Mouse (Mus musculus): Measurements from ENCODE around the gene Tenm3.

Gene Tenm3

DNA sequence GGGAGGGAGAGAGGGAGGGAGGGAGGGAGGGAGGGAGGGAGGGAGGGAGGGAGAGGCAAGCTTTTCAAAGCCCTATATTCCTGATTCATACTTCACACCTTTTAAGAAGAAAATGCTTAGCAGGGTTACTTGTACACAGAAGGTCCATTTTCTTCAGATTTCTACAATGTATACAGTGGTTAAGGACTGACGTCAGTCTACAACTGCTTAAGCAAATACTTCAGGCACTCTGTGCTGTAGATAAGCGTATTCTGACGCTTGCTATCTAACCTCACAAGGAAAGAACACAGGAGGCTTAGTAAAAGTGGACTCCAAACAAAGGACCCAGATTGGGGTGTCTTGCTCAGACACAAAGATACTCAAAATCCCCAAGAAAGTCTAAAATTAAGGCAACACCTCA lies 34.6 kb downstream of the Tenm3 start:
- DNase-seq (ENCODE audit: low spot score in 2 of 2) = no peak

DNA sequence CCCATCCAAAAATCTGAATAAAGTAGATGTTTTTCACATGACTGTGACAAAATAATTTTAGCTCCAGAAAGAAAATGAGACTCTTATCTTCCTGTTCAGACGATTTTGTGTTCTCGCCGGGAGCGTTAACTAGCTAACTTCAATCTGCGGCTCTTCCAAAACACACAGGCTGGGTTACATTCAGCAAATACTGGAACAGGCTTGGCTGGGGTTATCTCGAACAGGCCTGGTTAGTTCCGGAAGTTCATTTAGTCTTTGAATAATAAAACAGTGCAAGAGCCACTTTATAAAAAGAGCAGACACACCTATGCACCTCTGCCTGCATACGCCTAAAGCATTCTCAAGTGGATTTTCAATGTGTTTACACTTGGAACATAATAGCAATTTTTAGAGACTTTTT lies 40.7 kb downstream of the Tenm3 start:
- no peak for DNase-seq (ENCODE audit: low spot score in 2 of 2)

GRCm38 (mm10) chr8:48802231-48802630 lies 41.5 kb downstream of the Tenm3 start:
- no peak for DNase-seq (ENCODE audit: low spot score in 2 of 2)

- no peak for DNase-seq (ENCODE audit: low spot score in 2 of 2)
Observed at GRCm38 (mm10) chr8:48797955-48798359, 45.8 kb downstream of the Tenm3 start.

DNA sequence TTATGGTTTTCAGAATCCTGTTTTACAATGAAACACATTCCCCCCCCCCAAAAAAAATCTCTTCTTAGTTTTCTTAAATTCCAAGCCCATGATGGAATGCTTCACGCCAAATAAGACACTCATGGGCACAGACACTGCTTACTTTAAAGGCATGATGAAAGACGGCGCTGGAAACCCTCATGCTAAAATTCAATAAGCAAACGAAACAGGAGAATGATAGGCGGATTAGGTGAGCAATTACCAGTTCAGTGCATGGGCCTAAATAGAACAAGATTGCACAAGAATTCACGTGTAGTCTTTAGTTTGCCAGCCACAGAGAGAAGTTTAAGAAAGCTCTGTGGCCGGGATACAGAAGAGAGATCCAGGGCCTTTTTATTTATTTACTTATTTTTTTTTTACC lies 49.5 kb downstream of the Tenm3 start:
- no peak for DNase-seq (ENCODE audit: low spot score in 2 of 2)

GRCm38 (mm10) chr8:48793729-48794128 lies 50.0 kb downstream of the Tenm3 start:
- no peak for DNase-seq (ENCODE audit: low spot score in 2 of 2)

- DNase-seq (ENCODE audit: low spot score in 2 of 2) = no peak
Observed at GRCm38 (mm10) chr8:48792587-48793326, 51.0 kb downstream of the Tenm3 start.

DNA sequence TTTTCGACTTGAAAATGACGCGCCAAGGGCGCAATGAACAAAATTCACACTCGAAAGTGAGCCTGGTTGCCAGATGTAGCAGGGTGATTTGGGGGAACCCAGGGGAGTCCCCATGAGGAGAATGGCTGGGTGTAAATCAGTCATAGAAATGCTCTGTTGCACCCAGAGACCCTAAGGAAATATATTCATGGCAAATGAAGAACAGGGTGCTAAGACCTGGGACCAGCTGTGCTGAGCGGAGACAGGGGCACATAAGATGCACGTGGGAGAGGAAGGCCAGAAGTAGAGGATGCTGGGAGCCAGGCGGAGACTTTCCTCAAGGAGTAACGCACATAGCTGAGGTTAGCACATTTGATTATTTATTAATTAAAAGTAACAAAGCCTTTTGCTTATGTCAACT lies 60.4 kb downstream of the Tenm3 start:
- DNase-seq (ENCODE audit: low spot score in 2 of 2) = no peak

DNA sequence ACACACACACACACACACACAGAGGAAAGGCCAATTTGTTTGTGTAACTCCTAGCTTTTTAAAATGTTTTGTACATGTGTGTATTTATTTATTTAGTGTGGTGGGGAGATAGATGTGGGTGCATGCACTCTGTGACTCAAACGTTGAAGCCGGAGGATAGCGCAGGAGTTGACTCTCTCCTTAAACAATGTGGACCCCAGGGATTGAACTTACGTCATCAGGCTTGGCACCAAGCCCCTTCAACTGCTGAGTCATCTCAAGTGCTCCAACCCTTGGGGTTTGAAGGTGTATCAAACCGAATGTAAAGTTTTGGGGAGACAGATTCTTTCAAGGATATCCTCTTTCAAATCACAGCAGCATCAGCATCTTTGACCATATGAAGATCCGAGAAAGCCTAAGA lies 63.1 kb downstream of the Tenm3 start:
- DNase-seq (ENCODE audit: low spot score in 2 of 2) = no peak

GRCm38 (mm10) chr8:48779194-48779593 lies 64.6 kb downstream of the Tenm3 start:
- DNase-seq (ENCODE audit: low spot score in 2 of 2) = no peak

DNA sequence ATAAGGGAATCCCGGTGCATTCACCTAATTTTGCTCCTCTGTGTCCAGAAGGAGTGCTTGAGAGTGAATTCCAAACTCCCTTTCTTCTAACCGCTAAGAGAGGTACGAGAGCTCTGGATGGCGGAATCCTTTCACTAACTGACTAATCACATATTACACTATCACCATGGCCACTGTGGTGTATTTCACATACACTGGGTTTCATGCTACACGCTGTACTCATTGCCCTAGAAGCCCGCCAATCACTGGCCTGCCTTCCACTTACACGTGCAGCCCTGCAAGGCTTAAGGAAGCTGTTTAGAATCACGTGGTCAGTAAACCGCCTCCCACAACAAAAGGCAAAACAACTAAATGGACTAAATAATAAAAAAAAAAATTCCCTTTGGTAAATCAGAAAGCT lies 67.7 kb downstream of the Tenm3 start:
- DNase-seq (ENCODE audit: low spot score in 2 of 2) = no peak

- DNase-seq (ENCODE audit: low spot score in 2 of 2) = no peak
Observed at GRCm38 (mm10) chr8:48775531-48776037, 68.2 kb downstream of the Tenm3 start.

- DNase-seq (ENCODE audit: low spot score in 2 of 2) = no peak
Observed at GRCm38 (mm10) chr8:48774837-48775236, 68.9 kb downstream of the Tenm3 start.

DNA sequence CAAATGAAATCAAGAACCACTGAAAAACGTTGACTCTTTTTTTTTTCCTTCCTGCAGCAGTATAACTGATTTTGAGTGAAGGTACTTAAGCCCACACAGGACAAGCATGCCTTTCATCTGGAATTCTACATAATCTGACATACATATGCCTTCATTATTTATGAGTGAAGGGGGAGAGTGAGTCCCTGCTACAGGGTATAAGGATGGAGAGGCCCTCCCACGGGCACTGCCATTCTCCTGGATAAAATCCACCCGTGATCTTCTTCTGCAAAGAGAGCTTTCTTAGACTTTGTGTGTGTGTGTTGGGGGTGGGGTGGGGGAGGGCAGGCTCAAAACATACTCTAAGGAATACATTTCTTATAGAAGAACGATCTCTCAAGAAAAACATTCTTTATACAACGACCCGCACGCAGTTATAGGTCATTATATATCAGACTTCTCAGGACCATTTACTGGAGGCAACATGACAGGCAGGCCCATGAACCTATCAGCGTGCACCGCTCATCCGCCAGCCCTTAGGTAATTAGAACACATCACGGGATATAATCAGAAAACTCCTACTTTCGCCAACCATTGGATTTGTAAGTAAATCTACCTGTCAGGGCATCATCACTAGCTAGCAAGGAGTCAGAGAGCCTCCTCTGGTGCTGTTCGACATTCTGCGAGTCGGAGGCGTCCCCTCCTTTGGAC lies 77.1 kb downstream of the Tenm3 start:
- no peak for DNase-seq (ENCODE audit: low spot score in 2 of 2)

GRCm38 (mm10) chr8:48765212-48765611 lies 78.5 kb downstream of the Tenm3 start:
- no peak for DNase-seq (ENCODE audit: low spot score in 2 of 2)

DNA sequence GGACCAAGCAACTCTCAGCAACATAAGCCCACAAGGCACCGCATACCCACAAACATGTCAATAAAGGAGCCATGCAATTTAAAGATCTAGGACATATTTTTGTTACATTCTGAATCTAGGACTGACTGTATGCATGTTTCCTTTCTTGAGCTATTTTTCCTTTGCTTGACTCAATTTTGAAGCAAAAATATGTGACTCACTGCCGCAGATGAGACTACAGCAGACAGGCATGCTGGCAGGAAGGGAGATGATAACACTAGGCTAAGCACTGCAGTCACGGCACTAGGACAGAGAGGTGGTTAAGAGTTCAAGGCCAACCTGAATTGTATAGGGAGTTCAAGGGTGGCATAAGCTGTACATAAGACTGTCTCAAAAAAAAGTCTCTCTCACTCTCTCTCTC lies 79.7 kb downstream of the Tenm3 start:
- DNase-seq (ENCODE audit: low spot score in 2 of 2) = no peak

- no peak for DNase-seq (ENCODE audit: low spot score in 2 of 2)
Observed at GRCm38 (mm10) chr8:48756874-48757273, 86.9 kb downstream of the Tenm3 start.

DNA sequence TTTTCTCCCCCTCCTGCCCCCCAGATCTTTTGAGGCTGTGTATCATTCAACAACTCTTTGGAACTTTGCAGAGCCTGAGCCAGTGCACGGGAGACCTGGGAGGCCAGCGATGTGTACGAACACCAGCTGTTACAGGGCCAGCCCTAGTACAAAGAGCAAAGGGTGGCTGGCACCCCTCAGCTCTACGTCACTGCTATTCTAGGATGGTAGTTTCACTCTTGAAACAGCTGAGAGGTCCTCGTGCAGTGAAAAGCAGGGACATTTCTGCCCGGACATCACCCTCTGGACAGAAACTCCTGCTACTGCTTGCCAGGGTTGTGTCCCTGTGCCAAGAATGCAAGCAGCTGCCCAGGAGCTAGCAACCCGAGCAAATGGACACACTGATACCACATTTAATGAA lies 88.3 kb downstream of the Tenm3 start:
- DNase-seq (ENCODE audit: low spot score in 2 of 2) = no peak

DNA sequence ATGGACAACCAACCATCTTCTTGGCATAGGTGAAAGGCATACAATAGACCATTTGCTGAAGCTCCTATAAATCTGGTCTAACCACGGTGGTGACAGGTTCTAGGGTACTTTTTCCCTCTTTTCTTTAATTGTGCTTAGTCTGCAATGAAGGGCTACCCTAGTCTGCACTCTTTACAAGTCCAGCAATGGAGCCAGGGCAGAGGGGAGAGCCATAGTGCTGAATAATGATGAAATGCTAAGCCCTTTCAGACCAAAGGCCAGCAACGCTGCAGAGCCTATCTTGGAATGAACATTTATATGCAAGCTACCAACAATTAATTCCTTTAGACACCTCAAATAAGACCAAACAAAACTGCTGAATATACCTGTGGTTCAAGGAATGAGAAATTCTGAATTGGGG lies 88.8 kb downstream of the Tenm3 start:
- no peak for DNase-seq (ENCODE audit: low spot score in 2 of 2)

DNA sequence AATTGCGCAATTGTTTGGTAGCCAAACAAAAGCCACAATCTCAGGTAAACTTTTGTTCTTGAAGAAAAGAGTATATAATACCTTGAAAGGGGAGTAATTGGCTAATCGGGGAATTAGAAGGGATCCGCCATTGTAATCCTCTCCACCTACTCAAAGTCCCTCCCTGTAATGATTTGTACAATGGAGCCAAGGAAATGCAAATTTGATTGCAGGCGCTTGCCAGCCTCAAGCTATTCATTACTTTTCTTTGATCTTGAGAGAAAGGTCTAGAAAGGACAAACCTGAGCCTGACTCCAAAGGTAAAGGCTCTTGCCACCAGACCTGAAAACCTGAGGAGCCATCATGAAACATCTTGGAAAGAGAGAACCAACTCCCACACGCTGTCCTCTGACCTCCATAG lies 91.8 kb downstream of the Tenm3 start:
- DNase-seq (ENCODE audit: low spot score in 2 of 2) = no peak

DNA sequence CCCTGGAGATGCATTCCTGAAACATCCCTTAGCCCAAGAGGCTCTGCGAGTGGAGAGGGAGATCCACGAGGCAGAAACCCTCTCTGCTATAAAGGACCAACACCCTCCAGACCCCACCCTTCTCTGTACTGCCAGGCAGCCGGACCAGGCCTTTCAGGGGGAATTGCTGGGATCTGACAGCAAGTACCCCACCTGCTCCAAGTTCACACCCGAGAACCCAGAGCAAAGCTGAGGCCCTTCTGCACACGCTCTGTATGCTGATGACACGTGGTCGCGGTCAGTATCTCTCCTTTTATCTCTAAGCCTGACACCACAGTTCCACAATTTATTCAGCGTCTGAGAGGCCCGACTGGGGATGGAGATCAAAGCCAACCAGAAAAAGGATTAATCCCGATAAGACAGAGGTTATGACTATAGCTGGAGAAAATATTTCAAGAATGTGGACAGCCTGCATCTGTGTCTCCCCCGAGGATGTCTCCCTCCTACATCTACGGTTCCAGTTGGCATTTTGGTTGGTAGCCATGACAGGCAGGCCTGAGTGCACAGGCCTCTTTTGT lies 95.2 kb downstream of the Tenm3 start:
- DNase-seq (ENCODE audit: low spot score in 2 of 2) = no peak

- DNase-seq (ENCODE audit: low spot score in 2 of 2) = no peak
Observed at GRCm38 (mm10) chr8:48743912-48744311, 99.8 kb downstream of the Tenm3 start.

- no peak for DNase-seq (ENCODE audit: low spot score in 2 of 2)
Observed at GRCm38 (mm10) chr8:48742741-48743140, 101.0 kb downstream of the Tenm3 start.
